Mouse (Mus musculus): ENCODE results near the gene Kcna10.

The Kcna10 gene

DNA sequence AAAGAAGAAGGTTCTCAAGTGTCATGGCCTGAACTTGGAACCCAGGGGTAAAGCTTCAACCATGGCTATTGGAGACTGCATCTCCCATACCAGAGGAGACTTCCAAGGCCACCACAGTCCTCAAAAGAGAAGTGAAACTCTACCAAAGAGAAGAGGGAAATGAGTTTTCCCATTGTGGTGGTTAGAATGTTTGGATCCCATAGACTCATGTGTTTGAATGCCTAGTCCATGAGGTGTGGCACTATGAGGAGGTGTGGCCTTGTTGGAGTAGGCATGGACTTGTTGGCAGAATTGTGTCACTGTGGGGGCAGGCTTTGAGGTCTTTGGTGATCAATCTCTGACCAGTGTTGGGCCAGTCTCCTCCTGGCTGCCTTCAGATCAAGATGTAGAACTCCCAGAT is 22.3 kb downstream of the Kcna10 start:
- DNase-seq = no peak

DNA sequence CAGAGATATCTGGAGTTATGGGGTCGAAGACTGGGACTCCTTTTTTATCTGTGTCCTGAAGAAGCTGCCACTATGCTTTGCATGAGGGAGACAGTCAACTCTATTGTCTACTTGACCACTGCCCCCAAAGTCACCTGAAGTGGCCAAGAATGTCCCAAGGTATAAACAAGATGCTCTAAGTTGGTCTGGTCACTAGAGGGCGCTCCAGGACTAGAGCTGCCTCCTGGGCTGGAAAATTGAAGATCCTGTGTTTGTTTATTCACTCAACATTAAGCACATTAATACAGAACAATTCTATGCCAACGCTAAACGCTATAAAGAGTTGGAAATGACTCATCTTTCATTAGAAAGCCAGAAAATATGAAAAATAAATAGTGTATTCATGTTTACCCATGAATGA is 23.1 kb downstream of the Kcna10 start:
- peak; percentile 81 for DNase-seq

DNA sequence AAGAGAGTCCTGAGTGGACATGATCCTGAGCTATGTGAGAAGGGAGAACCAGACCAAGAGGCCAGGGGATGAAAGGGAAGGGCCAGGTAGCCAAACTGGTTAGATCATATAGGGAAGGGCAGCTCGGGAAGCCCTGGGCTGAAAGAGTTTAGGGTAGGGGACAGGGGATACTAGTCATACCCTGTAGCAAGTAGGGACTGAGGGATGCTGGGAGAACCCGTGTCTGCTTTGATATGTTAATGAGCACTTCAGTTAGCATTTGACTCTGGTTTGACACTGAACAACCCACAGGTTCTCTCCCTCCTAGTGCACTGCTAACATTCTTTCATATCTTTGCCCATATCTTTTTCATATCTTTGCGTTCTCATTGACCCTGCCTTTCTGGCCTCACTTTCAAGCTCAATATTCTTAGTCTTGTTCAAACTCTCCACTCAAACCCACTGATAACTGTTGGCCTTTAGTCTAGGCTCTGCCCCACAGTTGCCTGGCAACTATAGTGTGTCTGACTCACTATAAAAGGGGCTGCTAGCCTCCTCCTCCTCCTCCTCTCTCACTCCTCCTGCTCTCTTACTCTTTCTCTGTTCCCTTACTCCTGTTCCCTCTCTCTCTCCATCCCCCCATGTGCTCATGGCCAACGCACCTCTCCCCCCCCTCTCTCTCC is 23.8 kb downstream of the Kcna10 start:
- no peak for DNase-seq

DNA sequence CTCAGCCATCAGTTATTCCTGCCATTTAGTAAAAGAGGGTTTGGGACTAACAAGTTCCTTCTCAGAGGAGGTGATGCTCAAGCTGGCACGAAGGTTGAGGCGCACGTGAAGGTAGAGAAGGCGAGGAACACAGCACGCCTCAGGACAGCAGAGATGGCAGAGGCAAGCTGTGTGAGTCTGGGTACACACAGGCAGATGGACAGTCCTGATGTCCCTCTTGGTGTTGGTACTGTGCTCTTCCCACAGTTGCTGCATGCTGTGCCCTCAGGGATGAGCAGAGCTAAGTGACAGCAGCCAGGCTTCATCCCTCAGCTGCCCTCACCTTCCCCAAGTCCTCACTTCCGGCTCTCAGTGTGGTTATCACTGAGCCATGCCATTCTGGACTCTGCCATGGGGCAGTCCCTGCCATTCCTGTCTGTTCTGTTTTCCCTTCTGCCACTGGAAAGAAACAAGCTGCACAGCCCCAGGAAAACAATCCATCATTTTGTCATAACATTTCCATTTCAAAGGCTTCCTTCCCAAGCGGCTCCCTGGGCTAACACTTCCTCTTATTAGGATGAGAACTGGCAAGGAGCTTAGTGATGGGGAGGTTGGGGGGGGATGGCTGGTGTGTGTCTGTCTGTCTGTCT is 24.9 kb downstream of the Kcna10 start:
- no peak for DNase-seq

DNA sequence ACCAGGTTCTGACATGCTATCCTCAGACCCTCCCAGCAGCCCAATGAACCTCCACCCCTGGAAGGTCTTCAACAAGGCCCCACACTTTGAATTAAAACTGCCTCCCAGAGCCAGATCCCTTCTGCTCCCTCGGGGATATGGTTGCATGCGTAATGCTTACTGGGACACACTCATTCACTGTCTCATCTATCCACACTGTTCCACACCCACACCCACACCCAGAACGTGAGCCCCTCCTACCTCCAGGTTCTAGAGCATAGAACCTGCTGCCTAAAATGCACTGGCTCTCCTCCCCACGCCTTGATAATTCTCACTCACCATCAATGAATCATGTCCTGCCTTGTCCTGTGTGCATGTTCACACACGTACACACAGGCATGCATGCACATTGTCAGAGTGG is 31.8 kb downstream of the Kcna10 start:
- no peak for DNase-seq

DNA sequence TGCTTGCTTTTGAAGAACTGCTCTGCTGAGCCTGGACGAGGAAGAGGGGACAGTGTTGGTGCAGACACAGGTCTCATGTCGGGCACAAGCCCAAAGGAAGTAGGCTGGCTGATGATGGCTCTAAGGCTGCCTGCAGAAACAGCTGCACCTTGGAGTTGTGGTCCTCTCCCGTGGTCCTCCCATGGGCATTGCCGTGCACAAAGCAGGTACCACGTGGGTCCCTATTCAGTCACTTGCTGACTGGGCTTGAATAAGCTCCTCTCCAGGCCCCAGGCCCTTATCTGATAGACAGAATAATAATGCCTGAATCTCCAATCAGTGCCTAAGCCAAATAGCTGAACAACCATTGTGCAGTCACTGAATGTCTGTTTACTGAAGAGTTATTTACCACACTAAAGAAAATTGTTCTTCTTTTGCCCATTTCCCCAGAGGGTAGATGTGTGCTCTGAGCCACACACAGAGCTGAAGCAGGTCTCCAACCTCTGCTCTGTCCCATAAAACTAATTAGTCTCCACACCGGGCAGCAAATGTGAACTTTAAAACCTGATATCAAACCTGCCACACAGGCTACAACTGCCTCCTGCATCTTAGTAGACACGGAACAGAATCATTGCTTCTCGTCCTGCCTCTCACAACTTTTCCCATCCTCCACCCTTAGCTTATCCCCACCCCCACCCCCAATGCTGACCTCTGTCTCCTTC is 33.7 kb downstream of the Kcna10 start:
- no peak for DNase-seq

DNA sequence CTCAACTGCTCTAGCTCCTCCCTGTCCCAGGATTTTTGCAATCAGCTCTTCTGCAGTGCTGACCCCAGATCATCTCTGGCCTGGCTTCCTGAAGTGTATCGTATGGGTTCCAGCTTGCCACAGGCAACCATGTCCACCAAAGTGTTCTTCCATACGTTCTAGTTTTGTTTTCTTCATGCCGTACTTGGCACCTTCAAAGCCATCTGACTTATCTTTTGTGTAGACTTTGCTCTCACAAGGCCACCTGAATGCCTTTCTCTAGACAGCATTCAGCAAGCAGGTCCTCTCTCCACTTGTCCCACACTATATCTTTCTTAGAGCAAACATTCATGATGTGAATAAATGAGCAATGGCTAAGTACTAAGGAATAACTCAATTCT is 34.2 kb downstream of the Kcna10 start:
- DNase-seq = no peak

DNA sequence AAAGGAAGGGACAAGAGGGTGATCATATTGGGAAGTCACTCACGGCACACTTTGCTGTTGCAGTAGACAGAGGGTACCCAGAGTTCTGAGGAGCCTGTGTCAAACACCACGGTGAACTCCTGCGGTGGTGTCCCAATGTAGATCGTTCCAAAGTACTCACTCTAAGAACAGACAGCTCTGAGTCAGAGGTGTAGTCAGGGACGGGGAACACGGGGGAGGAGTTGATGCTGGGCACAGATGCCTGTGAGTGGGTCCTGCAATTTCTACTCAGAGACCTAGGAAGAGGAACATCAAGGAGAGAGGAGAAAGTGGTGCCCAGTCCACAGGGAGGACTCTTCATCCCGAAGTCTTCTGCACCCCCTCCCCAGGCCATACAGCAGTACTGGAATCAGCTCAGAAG is 35.7 kb downstream of the Kcna10 start:
- DNase-seq = no peak

DNA sequence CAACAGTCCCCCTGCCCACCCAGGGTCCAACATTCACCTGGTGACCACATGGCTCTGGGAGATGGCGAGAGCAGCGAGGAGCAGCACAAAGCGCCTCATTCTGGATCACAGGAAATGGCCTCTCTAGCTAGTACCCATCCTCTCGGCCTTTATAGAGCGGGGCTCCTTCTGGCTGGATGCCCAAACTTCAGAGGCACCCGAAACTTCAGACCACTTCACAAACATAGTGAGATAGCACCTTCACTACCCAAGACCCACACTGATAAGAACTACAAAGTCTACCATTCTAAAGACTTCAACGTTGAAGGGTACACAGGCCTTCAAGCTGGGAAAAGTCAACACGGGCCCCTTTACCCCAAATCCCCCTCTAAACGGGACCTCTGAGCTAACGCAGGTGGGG is 38.8 kb downstream of the Kcna10 start, which contains the start of gene Cym:
Gene Cym (minus strand): TSS at position 125 of the 400 bp plus-strand sequence.
- DNase-seq = no peak

DNA sequence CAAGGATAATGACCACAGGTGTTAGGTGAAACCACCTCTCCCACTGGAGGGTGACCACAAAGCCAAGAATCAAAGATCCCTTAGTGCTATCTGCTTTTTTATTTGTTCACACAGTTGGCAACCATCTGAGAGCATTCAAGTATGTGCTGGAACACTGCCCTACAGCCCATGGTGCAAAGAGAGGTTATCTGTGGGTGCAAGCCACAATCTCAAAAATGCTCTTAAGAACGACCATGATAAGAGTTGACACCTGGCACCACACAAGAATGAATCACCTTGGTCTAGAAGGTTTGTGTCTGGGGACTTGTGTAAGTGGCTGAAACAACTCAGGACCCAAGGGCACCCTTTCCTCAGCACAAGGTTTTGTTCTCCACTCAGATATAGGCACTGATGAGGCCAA is 40.4 kb downstream of the Kcna10 start:
- DNase-seq = no peak

DNA sequence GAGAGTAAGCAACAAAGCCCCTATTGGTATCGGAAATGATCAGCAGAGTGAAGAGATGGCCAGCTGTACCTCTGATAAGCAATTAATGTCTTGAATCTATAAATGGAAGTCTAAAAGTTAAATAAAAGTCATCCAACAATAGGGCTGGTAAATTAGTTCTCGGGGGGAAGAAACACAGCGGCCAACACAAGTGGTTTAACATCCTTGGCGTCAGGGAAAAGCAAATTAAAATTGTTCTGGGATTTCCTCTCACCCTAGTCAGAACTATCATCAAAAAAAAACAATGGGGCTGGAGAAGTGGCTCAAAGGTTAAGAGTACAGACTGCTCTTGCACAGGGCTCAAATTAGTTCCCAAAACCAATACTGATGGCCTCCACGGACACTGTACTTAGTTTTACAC is 43.0 kb downstream of the Kcna10 start:
- DNase-seq = no peak

DNA sequence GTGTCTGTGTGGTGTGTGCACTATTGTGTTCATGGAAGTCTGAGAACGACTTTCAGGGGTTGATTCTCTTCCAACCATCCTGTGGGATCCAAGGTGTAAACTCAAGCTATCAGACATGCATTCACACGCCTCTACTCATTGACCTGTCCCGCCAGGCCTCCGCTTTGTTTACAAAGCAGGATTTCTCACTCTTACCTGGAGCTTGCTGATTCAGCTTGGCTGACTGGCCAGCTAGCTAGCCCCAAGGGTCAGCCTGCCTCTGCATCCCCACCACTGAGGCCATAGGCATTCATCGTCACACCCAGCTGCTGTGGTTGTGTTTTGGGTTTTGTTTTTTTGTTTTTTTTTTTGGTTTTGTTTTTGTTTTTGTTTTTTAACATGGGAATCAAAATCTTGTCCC is 46.4 kb downstream of the Kcna10 start:
- no peak for DNase-seq

DNA sequence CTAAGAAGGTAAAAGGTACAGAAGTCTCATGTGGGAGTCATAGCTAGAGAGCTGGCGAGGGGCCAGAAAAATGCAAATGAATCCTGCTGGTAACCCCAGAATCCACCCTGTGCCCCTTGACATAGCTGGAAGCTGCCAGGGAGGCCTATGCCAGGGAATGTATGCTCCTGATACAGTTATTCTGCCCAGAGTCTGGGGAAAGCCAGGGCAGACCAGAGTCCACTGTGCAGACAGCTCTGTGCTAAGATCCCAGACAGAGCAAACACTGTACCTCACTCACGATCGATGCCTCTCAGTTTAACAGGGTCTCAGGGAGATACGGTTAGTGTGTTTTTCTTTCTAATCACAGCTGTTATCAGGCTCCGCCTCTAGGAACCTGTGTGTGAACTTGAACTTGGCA is 47.0 kb downstream of the Kcna10 start:
- DNase-seq = no peak

DNA sequence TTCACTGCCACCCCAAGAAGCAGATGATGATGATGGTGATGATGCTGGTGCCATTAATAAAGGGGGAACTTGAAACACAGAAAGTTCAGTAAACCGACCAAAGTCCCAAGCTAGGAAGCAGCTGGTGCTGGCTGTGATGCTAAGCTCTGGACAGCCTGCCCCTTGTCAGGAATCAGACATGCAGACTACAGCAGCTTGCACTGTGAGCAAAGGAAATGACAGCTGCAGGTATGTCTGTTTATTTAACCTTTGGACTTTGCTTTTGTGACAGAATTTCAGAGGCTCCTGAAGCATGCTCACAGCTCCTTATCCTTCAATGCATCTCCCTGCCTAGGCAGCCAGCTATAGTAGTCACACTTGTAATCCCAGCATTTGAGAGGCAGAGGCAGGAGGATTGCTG is 47.7 kb downstream of the Kcna10 start, which contains the start of gene A630076J17Rik:
Gene A630076J17Rik (plus strand): TSS at position 88 of the 400 bp plus-strand sequence.
- peak; percentile 26 for DNase-seq

DNA sequence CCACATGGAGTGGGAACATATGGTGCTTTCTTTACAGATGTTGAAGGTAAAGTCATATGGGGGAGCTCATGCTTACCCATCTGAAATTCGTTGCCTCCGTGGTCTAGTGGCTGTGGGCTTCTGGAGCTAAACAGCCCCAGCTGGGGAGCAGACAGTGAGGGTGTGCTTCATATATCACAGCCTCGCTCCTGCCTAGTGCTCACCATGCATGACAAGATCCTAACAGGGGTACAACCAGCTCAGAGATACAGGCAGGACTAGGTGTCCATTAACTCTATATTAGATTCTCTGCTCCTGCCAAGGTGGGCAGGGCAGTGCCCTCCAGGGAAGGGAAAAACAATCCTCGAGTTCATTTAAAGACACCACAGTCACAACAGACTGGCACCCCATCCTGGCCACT is 48.3 kb downstream of the Kcna10 start:
- DNase-seq = no peak

DNA sequence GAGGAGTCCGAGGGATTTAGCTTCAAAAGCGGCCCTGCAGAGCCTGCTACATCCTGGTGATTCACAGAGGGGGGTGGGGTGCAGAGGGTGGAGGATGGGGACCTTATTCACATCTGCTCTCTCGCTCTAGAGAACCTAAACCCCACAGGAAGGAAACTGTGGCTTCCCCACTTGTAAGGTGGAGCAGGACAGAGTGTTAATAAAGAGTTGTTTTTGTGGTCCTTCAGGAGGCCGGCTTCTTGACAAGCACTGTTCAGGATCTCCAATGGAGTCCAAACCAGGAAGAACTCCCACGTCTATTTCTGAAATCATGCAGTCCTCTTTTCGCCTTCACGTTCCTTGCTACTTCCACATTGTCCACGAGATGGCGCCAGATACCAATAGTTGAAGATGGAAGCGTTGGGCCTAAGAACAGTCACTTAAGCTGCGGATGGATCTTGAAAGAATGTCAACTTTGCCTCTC is 50.5 kb downstream of the Kcna10 start:
- peak; percentile 81 for DNase-seq

DNA sequence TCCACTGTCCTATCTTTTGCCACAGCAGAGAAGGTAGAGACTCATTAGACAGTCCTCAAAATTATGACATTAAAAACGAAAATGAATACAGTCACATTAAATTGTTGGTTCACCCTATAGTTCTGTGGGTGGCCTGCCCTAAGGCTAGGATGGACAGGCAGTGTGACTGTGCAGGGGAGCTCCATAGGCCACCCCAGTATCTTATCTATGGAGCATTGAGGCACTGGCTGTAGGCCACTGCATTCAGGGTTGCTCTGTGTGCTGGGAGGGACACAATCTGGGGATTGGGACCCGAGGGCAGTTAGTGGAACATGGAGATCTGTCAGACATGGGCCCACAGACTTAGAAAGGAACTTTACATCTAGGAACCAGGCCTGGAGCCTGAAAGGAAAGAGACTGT is 51.1 kb downstream of the Kcna10 start:
- no peak for DNase-seq

DNA sequence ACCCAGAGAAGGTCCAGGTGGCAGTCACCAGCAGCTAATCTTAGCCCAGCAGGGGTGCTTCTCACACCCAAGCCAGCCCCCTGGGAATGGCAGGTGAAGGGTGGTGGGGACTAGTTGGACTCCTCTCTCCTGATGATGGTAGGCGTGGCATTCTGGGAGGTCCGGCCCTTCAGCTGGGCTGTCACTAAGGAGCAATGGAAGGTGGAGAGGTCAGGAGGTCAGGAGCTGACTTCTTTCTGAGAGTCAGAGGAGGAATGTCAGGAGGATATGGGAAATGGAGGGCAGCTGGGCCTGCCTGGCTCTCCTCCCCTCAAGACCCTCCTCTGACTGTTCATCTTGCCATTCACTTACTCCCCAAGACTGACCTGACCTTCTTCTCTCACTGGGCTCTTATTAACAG is 55.2 kb downstream of the Kcna10 start:
- no peak for DNase-seq

DNA sequence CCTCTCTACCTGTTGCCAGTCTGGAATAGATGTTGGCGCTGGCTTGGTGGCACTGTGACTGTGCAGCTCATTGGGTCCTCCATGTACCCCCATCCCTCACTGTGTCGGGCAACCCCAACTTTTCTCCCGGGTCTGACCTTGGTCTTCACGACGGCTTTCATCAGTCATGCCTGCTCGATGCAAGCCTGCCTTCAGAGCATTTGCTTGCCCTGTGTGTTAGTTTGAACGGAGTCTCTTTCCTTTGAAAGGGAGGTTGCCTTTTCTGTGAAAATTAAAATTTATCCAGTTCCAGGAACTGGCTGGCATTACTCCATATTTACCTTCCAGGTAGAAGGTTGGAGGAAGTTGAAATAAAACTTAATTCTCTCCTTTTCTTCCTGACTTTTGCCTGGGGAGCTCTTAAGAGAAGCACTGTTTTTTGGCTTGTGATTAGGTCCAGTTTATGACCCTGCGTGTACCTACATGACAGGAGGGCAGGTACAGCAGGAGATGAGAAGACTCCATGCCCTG is 55.7 kb downstream of the Kcna10 start:
- no peak for DNase-seq

DNA sequence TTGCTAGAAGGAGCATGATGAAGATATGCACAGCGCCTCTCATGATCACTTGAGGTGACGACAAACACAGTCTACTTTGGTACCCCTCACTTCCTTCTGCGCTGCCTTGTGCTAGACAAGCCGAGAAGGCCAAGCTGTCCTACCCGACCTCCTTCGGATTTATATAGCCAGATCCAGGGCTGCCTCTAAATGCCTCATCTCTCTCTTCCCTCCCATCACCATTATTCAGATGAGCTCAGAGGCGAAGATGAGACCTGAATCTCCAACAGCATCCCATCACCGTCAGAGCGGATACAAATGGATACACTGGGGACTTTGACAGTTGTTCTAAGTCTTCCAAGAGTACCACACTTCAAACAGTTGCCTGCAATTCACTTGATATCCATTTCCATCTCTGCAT is 56.8 kb downstream of the Kcna10 start, which contains the start of gene Prok1:
Gene Prok1 (minus strand): TSS at position 101 of the 400 bp plus-strand sequence.
- no peak for DNase-seq

DNA sequence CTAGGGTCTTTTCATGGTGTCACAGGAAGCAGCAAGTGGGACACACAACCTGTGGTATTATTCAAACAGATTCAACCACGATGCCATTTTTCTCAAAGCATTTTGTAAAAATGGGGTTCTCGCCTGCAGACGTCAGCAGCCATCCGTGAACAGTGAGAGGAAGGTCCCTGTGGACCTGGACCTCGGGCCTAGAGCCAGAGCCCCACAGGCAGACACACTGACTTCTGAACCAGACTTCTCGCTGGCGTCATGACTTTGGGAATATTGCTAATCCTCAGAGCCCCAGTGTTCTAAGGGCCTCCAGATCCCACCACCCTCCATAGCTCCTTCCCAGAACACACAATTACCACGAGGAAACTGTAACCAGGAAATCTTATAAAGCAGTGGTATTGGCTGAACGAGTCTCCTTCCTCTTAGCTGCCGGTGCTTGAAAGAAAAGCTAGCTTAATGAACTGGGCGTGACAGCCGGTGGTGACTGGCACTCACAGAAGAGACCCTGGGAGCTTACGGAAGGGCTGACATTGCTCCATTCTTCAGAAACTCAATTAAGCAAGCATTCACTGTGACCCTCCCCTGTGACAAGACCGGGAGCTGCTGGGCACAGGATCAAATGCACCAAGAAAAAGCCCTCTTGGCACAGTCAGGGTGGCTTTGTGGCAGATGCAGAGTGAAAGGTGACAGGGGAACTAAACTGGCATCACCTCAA is 58.7 kb downstream of the Kcna10 start:
- peak; percentile 57 for DNase-seq
